In the genomic region with DNA sequence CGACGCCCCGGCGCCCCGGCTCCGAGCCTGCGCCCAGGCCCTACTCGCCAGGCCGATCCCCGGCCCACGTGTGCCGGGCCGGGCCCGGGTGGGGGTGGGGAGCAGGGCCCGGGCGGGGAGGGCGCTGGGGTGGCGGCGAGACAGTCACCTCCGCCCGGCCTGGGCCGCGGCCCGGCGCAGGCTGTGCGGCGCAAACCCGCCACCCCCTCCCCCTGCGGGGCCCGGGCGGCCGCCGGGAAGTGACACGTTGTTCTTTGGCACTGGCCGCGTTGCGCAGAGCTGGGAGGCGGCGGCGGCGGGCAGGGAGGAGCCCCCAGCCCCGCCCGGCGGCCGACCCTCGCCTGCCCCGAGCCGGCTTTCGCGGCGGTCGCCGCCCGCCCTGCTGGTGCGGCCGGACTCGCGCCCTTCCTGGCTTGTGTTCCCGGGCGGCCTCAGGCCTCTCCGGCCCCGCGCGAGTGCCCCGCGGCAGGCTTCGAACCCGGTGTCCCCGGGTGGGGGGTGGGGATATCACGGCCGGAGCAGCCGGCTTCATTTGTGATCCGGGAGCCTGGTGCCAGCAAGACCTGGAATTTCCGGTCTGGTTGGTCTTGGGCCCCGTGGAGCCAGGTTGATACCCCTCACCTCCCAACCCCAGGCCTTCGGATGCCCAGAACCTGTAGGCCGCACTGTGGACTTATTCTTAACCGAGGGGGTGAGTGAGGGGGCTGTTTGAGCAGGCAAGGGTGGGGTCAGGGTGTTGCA, we compare ENCODE assay signal across 8 mouse cellular contexts. TPM values are rescaled to one million over a fixed set of nuclear protein-coding genes. Genes with fewer than 3 reads are reported as not detected.
DNase-seq lines count a peak whose midpoint lies in the region; ATAC-seq and TF ChIP-seq lines count a peak whose summit lies in the region.

No protein-coding gene starts in this region.

- H3K9ac ChIP-seq in intestine, embryonic 14.5 days (ENCODE audit: low read length), result peak overlapping the region; percentile 91
- peak overlapping the region; percentile 99 for H3K9ac ChIP-seq in liver, embryonic 12.5 days

- no peaks in the 10 kb centered on the region for H3K27me3 ChIP-seq in intestine, embryonic 14.5 days (replicated peaks; ENCODE audit: control insufficient read depth, insufficient read depth, low read length)
- H3K27me3 ChIP-seq in liver, embryonic 12.5 days (replicated peaks), result no peaks in the 10 kb centered on the region
- no peaks in the 10 kb centered on the region for H3K27me3 ChIP-seq in myocyte (ENCODE audit: control insufficient read depth, insufficient read depth, insufficient read length)

- peak overlapping the region; percentile 79 for H3K4me3 ChIP-seq in intestine, embryonic 14.5 days (ENCODE audit: low read depth, low read length)
- peak overlapping the region; percentile 99 for H3K4me3 ChIP-seq in liver, embryonic 12.5 days
- peak overlapping the region; percentile 81 for H3K4me3 ChIP-seq in myocyte

- peak overlapping the region; percentile 86 for H3ac ChIP-seq in myocyte (ENCODE audit: control insufficient read depth, insufficient read length)

- WGBS in intestine, embryonic 14.5 days, result under 1% methylated on average over 51 of the region's 78 CpGs
- WGBS in liver, embryonic 12.5 days (ENCODE audit: insufficient replicate concordance), result under 1% methylated on average over 65 of the region's 78 CpGs

- peak; percentile 38 for DNase-seq in right cerebral cortex, adult 18-20 months
- no peak for DNase-seq in right cerebral cortex, postnatal 25 days
- DNase-seq in cerebellum, postnatal 14 days, result peak; percentile 71 to 75
- DNase-seq in gastrocnemius, postnatal 25 days, result peak; percentile 77
- peak; percentile 73 for DNase-seq in intestine, embryonic 14.5 days (ENCODE audit: low spot score)
- DNase-seq in thymus, postnatal 10 days (ENCODE audit: low spot score in 2 of 2), result peak; percentile 43 to 56

- H3K27ac ChIP-seq in intestine, embryonic 14.5 days (ENCODE audit: low read depth), result peak overlapping the region; percentile 92
- peak overlapping the region; percentile 93 for H3K27ac ChIP-seq in liver, embryonic 12.5 days

- H3K36me3 ChIP-seq in intestine, embryonic 14.5 days (ENCODE audit: control insufficient read depth, insufficient read depth, low read length), result peaks cover 34% of the 10 kb centered on the region
- H3K36me3 ChIP-seq in liver, embryonic 12.5 days, result peaks cover 42% of the 10 kb centered on the region
- H3K36me3 ChIP-seq in myocyte (ENCODE audit: control insufficient read depth, insufficient read depth), result peaks cover 9% of the 10 kb centered on the region

- TF ChIP-seq POLR2A in myocyte (IDR thresholded peaks at IDR 0.05; ENCODE audit: insufficient read length, low read depth), result no peak

- ATAC-seq in intestine, embryonic 14.5 days (replicated peaks; ENCODE audit: low FRiP score, low TSS enrichment, low read depth), result peak; percentile 9
- peak; percentile 69 for ATAC-seq in liver, embryonic 12.5 days

- peaks cover 12% of the 10 kb centered on the region for H3K4me1 ChIP-seq in intestine, embryonic 14.5 days (replicated peaks; ENCODE audit: control insufficient read depth, insufficient read depth, low read length)
- H3K4me1 ChIP-seq in liver, embryonic 12.5 days, result peaks cover 51% of the 10 kb centered on the region

- peaks cover 44% of the 10 kb centered on the region for H3K79me2 ChIP-seq in myocyte (ENCODE audit: control insufficient read depth, insufficient read depth)

- H3K4me2 ChIP-seq in intestine, embryonic 14.5 days (ENCODE audit: low read length), result peak overlapping the region; percentile 67
- peak overlapping the region; percentile 89 for H3K4me2 ChIP-seq in liver, embryonic 12.5 days
- H3K4me2 ChIP-seq in myocyte (ENCODE audit: low read depth), result peak overlapping the region; percentile 95

- H3K9me3 ChIP-seq in intestine, embryonic 14.5 days (ENCODE audit: control insufficient read depth, low read length), result no peaks in the 10 kb centered on the region
- no peaks in the 10 kb centered on the region for H3K9me3 ChIP-seq in liver, embryonic 12.5 days (replicated peaks)

TF ChIP-seq in myocyte, 11 proteins besides CTCF, POLR2A, EP300 and RAD21:
- no peak for TF ChIP-seq SRF (IDR thresholded peaks at IDR 0.05; ENCODE audit: control insufficient read depth, insufficient read length, low read depth)
- TF ChIP-seq USF1 (IDR thresholded peaks at IDR 0.05; ENCODE audit: low read depth), result no peak
- TF ChIP-seq REST (IDR thresholded peaks at IDR 0.05; ENCODE audit: insufficient read depth, insufficient read length), result no peak
- TF ChIP-seq POLR2AphosphoS2 (IDR thresholded peaks at IDR 0.05; ENCODE audit: insufficient read length, low read depth), result no peak
- no peak for TF ChIP-seq TCF12 (IDR thresholded peaks at IDR 0.05; ENCODE audit: insufficient read depth, poor library complexity, severe bottlenecking)
- no peak for TF ChIP-seq E2F4 (IDR thresholded peaks at IDR 0.05; ENCODE audit: insufficient read depth)
- TF ChIP-seq MYOD1 (IDR thresholded peaks at IDR 0.05; ENCODE audit: control insufficient read depth in 1 of 3, insufficient read length in 2 of 3, low read depth in 2 of 3), result no peak
- TF ChIP-seq CEBPB (IDR thresholded peaks at IDR 0.05; ENCODE audit: insufficient read depth, poor library complexity, severe bottlenecking), result no peak
- TF ChIP-seq MAX (IDR thresholded peaks at IDR 0.05; ENCODE audit: low read depth), result no peak
- TF ChIP-seq TCF3 (IDR thresholded peaks at IDR 0.05; ENCODE audit: insufficient read length, low read depth), result no peak
- no peak for TF ChIP-seq MYOG (IDR thresholded peaks at IDR 0.05; ENCODE audit: control insufficient read depth in 1 of 3, insufficient read depth in 1 of 3, insufficient read length in 2 of 3, low read depth in 2 of 3)

RNA-seq across cellular contexts. Expression of a gene that starts 5.0 kb away (rescaled TPM):
- total RNA-seq in gastrocnemius, postnatal 25 days (2021), result 100 to 1,000 TPM; 356 to 390 TPM
- polyA plus RNA-seq in intestine, embryonic 14.5 days (2014; fragmentation: Nextera tagmentation; extraction: Ambion mirVana), result 157 and 171 TPM in 2 replicates
- polyA plus RNA-seq in liver, embryonic 12.5 days (2016; fragmentation: Nextera tagmentation; extraction: Ambion mirVana), result 180 and 187 TPM in 2 replicates
- polyA plus RNA-seq in myocyte (2012; fragmentation: generic; extraction: Trizol), result 232 TPM

RNA-seq across cellular contexts. Expression of a gene that starts 19.9 kb away (rescaled TPM):
- 10 to 100 TPM; 31.5 to 57.0 TPM for total RNA-seq in gastrocnemius, postnatal 25 days (2021)
- polyA plus RNA-seq in intestine, embryonic 14.5 days (2014; fragmentation: Nextera tagmentation; extraction: Ambion mirVana), result 8.7 and 9.1 TPM in 2 replicates
- polyA plus RNA-seq in liver, embryonic 12.5 days (2016; fragmentation: Nextera tagmentation; extraction: Ambion mirVana), result 2.1 and 2.6 TPM in 2 replicates
- 0.62 TPM for polyA plus RNA-seq in myocyte (2012; fragmentation: generic; extraction: Trizol)

RNA-seq across cellular contexts. Expression of a gene that starts 21.7 kb away (rescaled TPM):
- 100 to 1,000 TPM; 177 to 187 TPM for total RNA-seq in gastrocnemius, postnatal 25 days (2021)
- polyA plus RNA-seq in intestine, embryonic 14.5 days (2014; fragmentation: Nextera tagmentation; extraction: Ambion mirVana), result 291 and 321 TPM in 2 replicates
- 277 and 289 TPM in 2 replicates for polyA plus RNA-seq in liver, embryonic 12.5 days (2016; fragmentation: Nextera tagmentation; extraction: Ambion mirVana)
- 285 TPM for polyA plus RNA-seq in myocyte (2012; fragmentation: generic; extraction: Trizol)

RNA-seq across cellular contexts. Expression of a gene that starts 43.5 kb away (rescaled TPM):
- under 1 TPM; 0.13 to 0.32 TPM for total RNA-seq in gastrocnemius, postnatal 25 days (2021)
- polyA plus RNA-seq in intestine, embryonic 14.5 days (2014; fragmentation: Nextera tagmentation; extraction: Ambion mirVana), result 1.0 and 1.2 TPM in 2 replicates
- 0.53 TPM in 1 of 2 replicates, not detected in the other for polyA plus RNA-seq in liver, embryonic 12.5 days (2016; fragmentation: Nextera tagmentation; extraction: Ambion mirVana)
- 2.6 TPM for polyA plus RNA-seq in myocyte (2012; fragmentation: generic; extraction: Trizol)

RNA-seq across cellular contexts. Expression of a gene that starts 44.3 kb away (rescaled TPM):
- total RNA-seq in gastrocnemius, postnatal 25 days (2021), result 1 to 10 TPM; 8.2 to 8.3 TPM
- 125 and 133 TPM in 2 replicates for polyA plus RNA-seq in intestine, embryonic 14.5 days (2014; fragmentation: Nextera tagmentation; extraction: Ambion mirVana)
- 66.1 and 68.4 TPM in 2 replicates for polyA plus RNA-seq in liver, embryonic 12.5 days (2016; fragmentation: Nextera tagmentation; extraction: Ambion mirVana)
- 60.5 TPM for polyA plus RNA-seq in myocyte (2012; fragmentation: generic; extraction: Trizol)
